Mouse (Mus musculus) embryonic facial prominence, embryonic 13.5 days (tissue): ENCODE data around the gene Slf2. TPM values are rescaled to one million over a fixed set of nuclear protein-coding genes. Genes with fewer than 3 reads are reported as not detected.

Experiments used
- ATAC-seq: fragments of 200-750 bp; cut with Nextera tagmentation; 2 replicates; pipeline ENCODE4 v1.8.0; 2017; ENCODE audit warnings: low read depth; ENCODE audit not compliant: insufficient number of reproducible peaks, insufficient read depth, low FRiP score, low TSS enrichment
- H3K27ac ChIP-seq: fragments of 300-500 bp; sonication (generic); 2 replicates; pipeline ENCODE4 v1.5.1; 2015; ENCODE audit warnings: moderate library complexity, mild to moderate bottlenecking, inconsistent platforms
- H3K27me3 ChIP-seq: fragments of 300-500 bp; sonication (generic); 2 replicates; pipeline ENCODE4 v1.6.1; 2015; ENCODE audit warnings: mild to moderate bottlenecking, inconsistent platforms
- H3K36me3 ChIP-seq: fragments of 300-500 bp; sonication (generic); 2 replicates; pipeline ENCODE4 v1.6.1; 2015; ENCODE audit warnings: mild to moderate bottlenecking, inconsistent platforms
- H3K4me1 ChIP-seq: fragments of 300-500 bp; sonication (generic); 2 replicates; pipeline ENCODE4 v1.6.1; 2015; ENCODE audit warnings: inconsistent platforms
- H3K4me2 ChIP-seq: fragments of 300-500 bp; sonication (generic); 2 replicates; pipeline ENCODE4 v1.6.1; 2015; ENCODE audit warnings: moderate library complexity, mild to moderate bottlenecking, inconsistent platforms
- H3K4me3 ChIP-seq: fragments of 300-500 bp; sonication (generic); 2 replicates; pipeline ENCODE4 v1.5.1; 2015; ENCODE audit warnings: mild to moderate bottlenecking, inconsistent platforms
- H3K9ac ChIP-seq: fragments of 300-500 bp; sonication (generic); 2 replicates; pipeline ENCODE4 v1.6.1; 2015; ENCODE audit warnings: mild to moderate bottlenecking, inconsistent platforms
- H3K9me3 ChIP-seq: fragments of 300-500 bp; sonication (generic); 2 replicates; pipeline ENCODE4 v1.6.1; 2016; ENCODE audit warnings: inconsistent platforms
- WGBS: fragments of 180-500 bp; shearing (Covaris S2); methylation state at CpG from one replicate; pipeline ENCODE4 v1.1.7; 2015; ENCODE audit warnings: mixed read lengths; 5-methylcytosine and 5-hydroxymethylcytosine counted together
- polyA plus RNA-seq: library from polyadenylated mRNA; unstranded; fragments of >200 nt; fragmentation: Nextera tagmentation; extraction: Ambion mirVana; gene quantifications from 2 replicates; pipeline ENCODE4 v1.2.1, GENCODE M21; 2015

Gene Slf2
- polyA plus RNA-seq, 1 experiment from 2014 or later = 30.2 TPM

GRCm38 (mm10) chr19:44932051-44932450 is 1.1 kb downstream of the Slf2 start:
- 45% methylated on average over 5 of the region's 5 CpGs for WGBS
- H3K9ac ChIP-seq = peak overlapping the region; percentile 62

GRCm38 (mm10) chr19:44933136-44933535 is 2.2 kb downstream of the Slf2 start:
- no peaks in the 10 kb centered on the region for H3K9me3 ChIP-seq
- no peaks in the 10 kb centered on the region for H3K27me3 ChIP-seq
- H3K4me1 ChIP-seq = peaks cover 27% of the 10 kb centered on the region
- 95% methylated on average over 1 of the region's 1 CpGs for WGBS
- H3K36me3 ChIP-seq = peaks cover 30% of the 10 kb centered on the region
- no peak overlapping the region for H3K4me3 ChIP-seq
- no peak for ATAC-seq
- peak overlapping the region; percentile 71 for H3K4me2 ChIP-seq
- H3K27ac ChIP-seq = peak overlapping the region; percentile 7; the same call in 1 of the 2 replicates
- H3K9ac ChIP-seq = no peak overlapping the region

More at GRCm38 (mm10) chr19:44932051-44932450, 1.1 kb downstream of the Slf2 start:
- no peak for ATAC-seq
- H3K9me3 ChIP-seq = no peaks in the 10 kb centered on the region
- H3K4me2 ChIP-seq = peak overlapping the region; percentile 71
- peaks cover 36% of the 10 kb centered on the region for H3K4me1 ChIP-seq
- peak overlapping the region; percentile 69 for H3K4me3 ChIP-seq
- H3K36me3 ChIP-seq = peaks cover 26% of the 10 kb centered on the region
- H3K27ac ChIP-seq = no peak overlapping the region
- no peaks in the 10 kb centered on the region for H3K27me3 ChIP-seq

DNA sequence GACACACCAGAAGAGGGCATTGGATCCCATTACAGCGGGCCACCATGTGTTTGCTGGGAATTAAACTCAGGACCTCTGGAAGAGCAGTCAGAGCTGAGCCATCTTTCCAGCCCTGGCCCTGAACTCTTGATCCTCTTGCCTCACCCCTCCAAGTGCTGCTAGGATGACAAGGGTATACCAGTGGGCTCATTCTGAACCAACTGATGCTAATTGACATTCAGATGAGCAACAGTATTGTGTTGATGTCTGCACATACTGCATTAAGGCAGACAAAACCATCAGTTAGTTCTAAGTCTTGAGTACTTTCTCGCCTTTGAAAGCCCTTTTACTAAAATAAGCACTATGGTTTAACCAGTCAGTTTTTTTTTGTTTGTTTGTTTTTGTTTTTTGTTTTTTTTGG is 28.7 kb downstream of the Slf2 start:
- no peak for ATAC-seq
- no peaks in the 10 kb centered on the region for H3K27me3 ChIP-seq
- WGBS = 95% methylated on average over 2 of the region's 2 CpGs

DNA sequence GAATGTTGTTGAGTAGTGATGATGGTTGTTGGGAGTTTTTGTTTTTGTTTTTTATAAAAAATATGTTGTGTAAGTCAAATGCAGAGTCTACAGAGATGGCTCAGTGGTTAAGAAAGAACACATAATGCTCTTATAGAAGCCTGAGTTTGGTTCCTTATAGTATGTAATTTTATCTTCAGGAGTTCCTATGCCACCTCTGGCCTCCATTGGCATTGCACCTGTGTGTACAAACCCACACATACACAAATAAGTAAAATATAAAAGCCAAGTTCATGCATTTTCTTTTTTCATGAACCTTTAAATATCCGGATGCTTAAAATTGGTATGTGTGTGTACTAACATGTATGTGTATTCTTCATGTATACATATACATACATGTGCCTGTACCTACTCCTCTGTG is 35.0 kb downstream of the Slf2 start:
- Histone ChIP-seq H3K4me3 (no peak overlapping the region), H3K36me3 (peaks cover 84% of the 10 kb centered on the region)

More for the DNA sequence above, 28.7 kb downstream of the Slf2 start:
- Histone ChIP-seq H3K4me1 (no peaks in the 10 kb centered on the region), H3K9ac (no peak overlapping the region), H3K27ac (no peak overlapping the region), H3K36me3 (peaks cover 82% of the 10 kb centered on the region), H3K4me2 (no peak overlapping the region), H3K4me3 (no peak overlapping the region), H3K9me3 (no peaks in the 10 kb centered on the region)

DNA sequence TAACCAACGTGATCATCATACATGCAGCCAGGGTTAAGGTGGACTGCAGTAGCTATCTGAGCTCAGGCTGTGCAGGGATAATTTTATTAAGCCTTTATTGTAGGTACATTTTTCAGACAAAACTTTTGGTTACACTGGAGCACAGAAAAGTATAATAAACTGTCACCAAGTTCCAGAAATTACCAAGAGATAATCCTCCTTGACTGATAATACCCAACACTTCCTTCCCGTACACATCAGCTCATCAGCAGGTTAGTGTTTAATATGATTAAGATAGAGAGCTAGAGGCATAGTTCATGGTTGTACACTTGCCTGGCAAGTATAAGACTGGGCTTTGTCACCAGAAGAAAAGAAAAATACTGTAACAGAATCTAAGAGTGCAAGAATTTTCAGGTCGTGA is 37.4 kb downstream of the Slf2 start:
- H3K36me3 ChIP-seq = peaks cover 89% of the 10 kb centered on the region
- H3K9me3 ChIP-seq = no peaks in the 10 kb centered on the region
- no peak overlapping the region for H3K4me3 ChIP-seq
- no peak overlapping the region for H3K9ac ChIP-seq
- no peak overlapping the region for H3K4me2 ChIP-seq
- WGBS = 87% methylated on average over 3 of the region's 3 CpGs
- H3K4me1 ChIP-seq = no peaks in the 10 kb centered on the region
- H3K27ac ChIP-seq = no peak overlapping the region
- no peaks in the 10 kb centered on the region for H3K27me3 ChIP-seq
- ATAC-seq = no peak

More for the DNA sequence above, 35.0 kb downstream of the Slf2 start:
- Histone ChIP-seq H3K27ac (no peak overlapping the region), H3K9me3 (no peaks in the 10 kb centered on the region), H3K4me2 (no peak overlapping the region), H3K4me1 (no peaks in the 10 kb centered on the region), H3K9ac (no peak overlapping the region), H3K27me3 (no peaks in the 10 kb centered on the region)
- ATAC-seq = no peak
- 96% methylated on average over 1 of the region's 1 CpGs for WGBS

DNA sequence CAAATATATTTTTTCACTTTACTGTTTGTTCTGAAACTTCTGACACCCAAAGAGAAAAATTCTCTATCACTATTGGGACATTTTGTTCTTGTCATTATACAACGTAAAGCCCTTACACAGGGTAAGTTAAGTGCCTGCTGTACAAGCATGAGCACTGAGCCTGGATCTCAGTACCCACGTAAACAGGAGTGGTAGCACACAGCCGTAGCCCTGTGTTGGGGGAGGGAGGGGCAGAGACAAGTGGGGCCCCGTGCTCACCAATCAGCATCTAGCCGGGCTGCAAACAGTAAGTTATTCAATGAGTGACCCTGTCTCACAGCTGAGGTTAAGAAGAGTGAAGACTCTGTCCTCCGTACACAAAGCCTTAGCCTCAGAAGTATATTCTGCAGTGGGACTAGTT is 45.7 kb downstream of the Slf2 start:
- ATAC-seq = no peak
- Histone ChIP-seq H3K9me3 (no peaks in the 10 kb centered on the region), H3K27ac (no peak overlapping the region), H3K4me3 (no peak overlapping the region), H3K27me3 (no peaks in the 10 kb centered on the region), H3K4me2 (no peak overlapping the region), H3K9ac (no peak overlapping the region), H3K36me3 (peaks cover 93% of the 10 kb centered on the region), H3K4me1 (no peaks in the 10 kb centered on the region)
- 79% methylated on average over 6 of the region's 6 CpGs for WGBS

- Histone ChIP-seq H3K9me3 (no peaks in the 10 kb centered on the region), H3K36me3 (peaks cover 93% of the 10 kb centered on the region), H3K4me3 (no peak overlapping the region), H3K9ac (no peak overlapping the region), H3K27me3 (no peaks in the 10 kb centered on the region), H3K4me1 (no peaks in the 10 kb centered on the region), H3K4me2 (no peak overlapping the region), H3K27ac (no peak overlapping the region)
- 88% methylated on average over 6 of the region's 6 CpGs for WGBS
- ATAC-seq = no peak
Measured at GRCm38 (mm10) chr19:44977148-44977547, 46.2 kb downstream of the Slf2 start.

DNA sequence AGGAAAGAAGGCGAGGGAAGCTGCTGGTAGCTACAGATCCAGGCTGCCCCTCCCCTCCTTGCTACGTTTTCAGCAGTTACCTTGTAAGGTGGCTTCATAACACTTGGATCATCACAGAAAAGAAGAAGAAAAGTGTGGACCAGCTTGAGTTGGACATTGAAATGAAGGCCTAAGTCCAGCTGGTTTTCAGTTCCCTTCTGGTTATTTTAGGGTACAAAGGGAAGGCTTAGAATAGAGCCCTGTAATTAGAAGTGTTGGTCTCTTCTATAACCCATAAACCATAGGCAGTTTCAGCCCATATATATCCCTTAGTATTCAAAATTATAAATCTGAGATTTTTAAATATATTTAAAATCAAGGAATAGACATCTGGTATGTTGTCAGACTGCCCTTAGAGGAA is 49.8 kb downstream of the Slf2 start:
- Histone ChIP-seq H3K27ac (no peak overlapping the region), H3K36me3 (peaks cover 65% of the 10 kb centered on the region), H3K9ac (no peak overlapping the region), H3K9me3 (no peaks in the 10 kb centered on the region), H3K27me3 (no peaks in the 10 kb centered on the region), H3K4me3 (no peak overlapping the region), H3K4me2 (no peak overlapping the region), H3K4me1 (no peaks in the 10 kb centered on the region)
- ATAC-seq = no peak
- WGBS = 85% methylated on average over 2 of the region's 2 CpGs

DNA sequence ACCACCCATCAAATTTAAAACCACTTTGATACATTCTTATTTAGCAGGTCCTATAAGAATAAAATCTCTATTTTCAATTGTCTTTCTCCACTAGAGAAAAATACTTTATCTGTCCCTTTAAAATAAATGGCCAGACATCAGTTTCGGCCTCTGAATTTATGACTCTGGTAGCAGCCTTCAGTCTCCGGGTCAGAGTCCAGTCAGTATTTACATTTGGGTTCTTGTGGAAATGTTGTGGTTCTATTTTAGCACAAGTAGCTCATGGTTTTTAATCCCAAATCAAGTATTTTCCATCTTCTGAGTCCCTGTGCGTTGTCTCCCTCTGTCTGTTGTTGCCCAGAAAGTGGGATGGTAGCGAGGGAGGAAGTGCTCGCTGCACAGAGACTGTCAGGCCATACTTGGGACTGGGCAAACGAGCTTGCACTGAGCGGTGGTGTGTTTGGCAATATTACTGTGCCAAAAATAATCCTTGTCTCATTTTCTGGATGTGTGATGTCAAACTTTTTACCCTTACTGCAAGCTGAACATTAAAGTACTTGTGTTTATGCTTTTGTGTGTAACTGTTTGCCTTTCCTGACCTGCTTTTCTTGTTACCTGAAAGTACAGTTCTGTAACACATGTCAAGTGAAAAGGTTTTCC is 51.6 kb downstream of the Slf2 start:
- WGBS = 83% methylated on average over 7 of the region's 7 CpGs
- Histone ChIP-seq H3K4me1 (no peaks in the 10 kb centered on the region), H3K27ac (no peak overlapping the region), H3K9me3 (no peaks in the 10 kb centered on the region), H3K4me3 (no peak overlapping the region), H3K4me2 (no peak overlapping the region), H3K9ac (no peak overlapping the region), H3K36me3 (peaks cover 47% of the 10 kb centered on the region), H3K27me3 (no peaks in the 10 kb centered on the region)
- no peak for ATAC-seq

- Histone ChIP-seq H3K4me2 (no peak overlapping the region), H3K4me1 (peaks cover 2% of the 10 kb centered on the region; the same call in 1 of the 2 replicates), H3K9ac (no peak overlapping the region), H3K4me3 (no peak overlapping the region), H3K9me3 (no peaks in the 10 kb centered on the region), H3K36me3 (peaks cover 39% of the 10 kb centered on the region), H3K27ac (no peak overlapping the region), H3K27me3 (no peaks in the 10 kb centered on the region)
- ATAC-seq = no peak
- 92% methylated on average over 6 of the region's 6 CpGs for WGBS
Measured at GRCm38 (mm10) chr19:44983366-44983765, 52.4 kb downstream of the Slf2 start.

GRCm38 (mm10) chr19:44984420-44984819 is 53.5 kb downstream of the Slf2 start:
- 90% methylated on average over 4 of the region's 4 CpGs for WGBS
- no peak for ATAC-seq
- Histone ChIP-seq H3K27me3 (no peaks in the 10 kb centered on the region), H3K27ac (no peak overlapping the region), H3K9ac (no peak overlapping the region), H3K36me3 (peaks cover 31% of the 10 kb centered on the region), H3K9me3 (no peaks in the 10 kb centered on the region), H3K4me2 (no peak overlapping the region), H3K4me3 (no peak overlapping the region), H3K4me1 (peaks cover 5% of the 10 kb centered on the region; the same call in 1 of the 2 replicates)

GRCm38 (mm10) chr19:44985159-44985988 is 54.4 kb downstream of the Slf2 start:
- WGBS = 56% methylated on average over 5 of the region's 5 CpGs
- Histone ChIP-seq H3K9ac (no peak overlapping the region), H3K27me3 (no peaks in the 10 kb centered on the region), H3K4me3 (no peak overlapping the region), H3K9me3 (no peaks in the 10 kb centered on the region), H3K4me1 (peaks cover 14% of the 10 kb centered on the region), H3K4me2 (no peak overlapping the region), H3K27ac (no peak overlapping the region), H3K36me3 (peaks cover 24% of the 10 kb centered on the region)
- ATAC-seq = no peak
